Mouse (Mus musculus) liver, embryonic 14.5 days (tissue): ENCODE data around the gene Aldh1l1. TPM values are rescaled to one million over a fixed set of nuclear protein-coding genes. Genes with fewer than 3 reads are reported as not detected.
A peak's percentile ranks its signal among the peaks of the same experiment; 100 is the strongest.

Experiments used
- ATAC-seq: fragments of 200-750 bp; cut with Nextera tagmentation; 2 replicates; pipeline ENCODE4 v1.8.0; 2017; ENCODE audit warnings: moderate number of reproducible peaks, mild to moderate bottlenecking, moderate library complexity; ENCODE audit not compliant: insufficient read depth
- DNase-seq, 3 experiments: peaks; one replicate each; pipeline ENCODE4 v3.0.0-alpha.2; 2012 to 2013; ENCODE audit warnings: low read depth in 3 of 3, low spot score in 3 of 3
- H3K27ac ChIP-seq: fragments of 300-500 bp; sonication (generic); 2 replicates; pipeline ENCODE4 v1.5.1; 2014; ENCODE audit warnings: moderate library complexity, mild to moderate bottlenecking, control low read depth, inconsistent platforms
- H3K27me3 ChIP-seq: fragments of 300-500 bp; sonication (generic); 2 replicates; pipeline ENCODE4 v1.6.1; 2014; ENCODE audit warnings: mild to moderate bottlenecking, low read length, moderate library complexity; ENCODE audit not compliant: control insufficient read depth, insufficient read depth
- H3K36me3 ChIP-seq: fragments of 300-500 bp; sonication (generic); replicated peaks from 2 replicates; pipeline ENCODE4 v1.6.1; 2014; ENCODE audit warnings: low read depth; ENCODE audit not compliant: control insufficient read depth, insufficient read depth
- H3K4me1 ChIP-seq, 2 experiments: fragments of 200-500 bp in 1 of 2; fragments of 300-500 bp in 1 of 2; sonication (generic) in 1 of 2; replicated peaks; 2 replicates each; pipeline ENCODE4 v1.6.1; 2012 to 2014; ENCODE audit warnings: antibody characterized with exemption in 1 of 2, inconsistent platforms in 1 of 2, low read length in 1 of 2; ENCODE audit not compliant: control insufficient read depth in 2 of 2, insufficient read depth in 2 of 2
- H3K4me2 ChIP-seq: fragments of 300-500 bp; sonication (generic); 2 replicates; pipeline ENCODE4 v1.6.1; 2014; ENCODE audit warnings: low read depth, mild to moderate bottlenecking, control low read depth, moderate library complexity
- H3K4me3 ChIP-seq, 2 experiments: fragments of 200-500 bp in 1 of 2; fragments of 300-500 bp in 1 of 2; sonication (generic) in 1 of 2; 2 replicates each; pipeline ENCODE4 v1.5.1; 2012 to 2014; ENCODE audit warnings: low read depth in 2 of 2, low read length in 2 of 2, mild to moderate bottlenecking in 2 of 2, control low read depth in 1 of 2, inconsistent platforms in 1 of 2, moderate library complexity in 1 of 2; ENCODE audit not compliant: insufficient read depth in 1 of 2
- H3K9ac ChIP-seq: fragments of 300-500 bp; sonication (generic); replicated peaks from 2 replicates; pipeline ENCODE4 v1.6.1; 2014; ENCODE audit warnings: mild to moderate bottlenecking, control low read depth, moderate library complexity
- H3K9me3 ChIP-seq: fragments of 300-500 bp; sonication (generic); 2 replicates; pipeline ENCODE4 v1.6.1; 2016; ENCODE audit warnings: low read length, mixed read lengths; ENCODE audit not compliant: control insufficient read depth
- CTCF ChIP-seq: IDR thresholded peaks from 2 replicates; pipeline ENCODE4 v1.5.1; 2016; ENCODE audit warnings: antibody characterized with exemption, low read depth, control low read depth
- EP300 ChIP-seq: IDR thresholded peaks from 2 replicates; pipeline ENCODE4 v1.6.1; 2016; ENCODE audit warnings: antibody characterized with exemption, low read depth
- WGBS: fragments of 180-500 bp; shearing (Covaris S2); extraction: QIAGEN DNeasy Blood & Tissue Kit; methylation state at CpG from one replicate; pipeline ENCODE4 v1.1.7; 2014; ENCODE audit not compliant: insufficient replicate concordance; 5-methylcytosine and 5-hydroxymethylcytosine counted together
- polyA plus RNA-seq, 2 experiments: library from polyadenylated mRNA; depleted of rRNA in 1 of 2; stranded (reverse) in 1 of 2; unstranded in 1 of 2; fragments of >200 nt; fragmentation: Nextera tagmentation in 1 of 2; extraction: Ambion mirVana in 1 of 2; gene quantifications; 2 replicates each; pipeline versions ENCODE4 v1.2.1 to v1.2.3; 2012 to 2014

Aldh1l1 gene
- polyA plus RNA-seq, 2 experiments = 9.2 to 10.6 TPM

GRCm38 (mm10) chr6:90533505-90533904, 47.3 kb downstream of the Aldh1l1 start:
- Histone ChIP-seq H3K36me3 (no peaks in the 10 kb centered on the region), H3K27me3 (no peaks in the 10 kb centered on the region), H3K4me1 (no peaks in the 10 kb centered on the region), H3K4me3 (no peak overlapping the region), H3K9me3 (no peaks in the 10 kb centered on the region), H3K9ac (no peak overlapping the region), H3K27ac (no peak overlapping the region), H3K4me2 (no peak overlapping the region)
- no peak for DNase-seq
- WGBS = 55% methylated on average over 3 of the region's 3 CpGs
- TF ChIP-seq CTCF (0 out of 2 replicates have a peak, but pooled peaks have one; percentile 9), EP300 (no peak)
- ATAC-seq = no peak

- Histone ChIP-seq H3K9me3 (no peaks in the 10 kb centered on the region), H3K9ac (no peak overlapping the region), H3K27me3 (no peaks in the 10 kb centered on the region), H3K27ac (no peak overlapping the region), H3K4me2 (no peak overlapping the region), H3K4me3 (no peak overlapping the region), H3K4me1 (no peaks in the 10 kb centered on the region), H3K36me3 (no peaks in the 10 kb centered on the region)
- 66% methylated on average over 8 of the region's 8 CpGs for WGBS
- no peak for DNase-seq
- TF ChIP-seq EP300 = no peak
- no peak for ATAC-seq
These were observed 48.7 kb downstream of the Aldh1l1 start for GRCm38 (mm10) chr6:90534701-90535475.

GRCm38 (mm10) chr6:90536824-90537223, 50.6 kb downstream of the Aldh1l1 start:
- no peak overlapping the region for H3K4me3 ChIP-seq
- no peaks in the 10 kb centered on the region for H3K9me3 ChIP-seq
- 52% methylated on average over 3 of the region's 3 CpGs for WGBS
- no peak for ATAC-seq
- no peak for DNase-seq
- no peak overlapping the region for H3K4me2 ChIP-seq
- no peak overlapping the region for H3K9ac ChIP-seq
- no peaks in the 10 kb centered on the region for H3K27me3 ChIP-seq
- no peaks in the 10 kb centered on the region for H3K36me3 ChIP-seq
- H3K27ac ChIP-seq = no peak overlapping the region
- TF ChIP-seq EP300 (no peak), CTCF (no peak)
- no peaks in the 10 kb centered on the region for H3K4me1 ChIP-seq

GRCm38 (mm10) chr6:90537941-90538340, 51.7 kb downstream of the Aldh1l1 start:
- no peaks in the 10 kb centered on the region for H3K4me1 ChIP-seq
- DNase-seq (no peak), ATAC-seq (no peak)
- no peaks in the 10 kb centered on the region for H3K27me3 ChIP-seq
- no peaks in the 10 kb centered on the region for H3K36me3 ChIP-seq
- no peak overlapping the region for H3K4me3 ChIP-seq
- TF ChIP-seq EP300 = no peak
- peak; percentile 92 for TF ChIP-seq CTCF
- no peaks in the 10 kb centered on the region for H3K9me3 ChIP-seq
- no peak overlapping the region for H3K27ac ChIP-seq
- H3K9ac ChIP-seq = no peak overlapping the region
- WGBS = 3% methylated on average over 7 of the region's 7 CpGs
- no peak overlapping the region for H3K4me2 ChIP-seq

GRCm38 (mm10) chr6:90539271-90539670, 53.0 kb downstream of the Aldh1l1 start:
- no peak overlapping the region for H3K27ac ChIP-seq
- H3K36me3 ChIP-seq = no peaks in the 10 kb centered on the region
- H3K4me1 ChIP-seq = no peaks in the 10 kb centered on the region
- no peak overlapping the region for H3K9ac ChIP-seq
- DNase-seq (no peak), ATAC-seq (no peak)
- WGBS = 64% methylated on average over 4 of the region's 4 CpGs
- H3K4me3 ChIP-seq = no peak overlapping the region
- no peak for TF ChIP-seq CTCF
- no peak for TF ChIP-seq EP300
- no peak overlapping the region for H3K4me2 ChIP-seq
- H3K9me3 ChIP-seq = no peaks in the 10 kb centered on the region
- no peaks in the 10 kb centered on the region for H3K27me3 ChIP-seq
